Mouse (Mus musculus): ENCODE data around the gene Slmap. TPM values are rescaled to one million over a fixed set of nuclear protein-coding genes. Genes with fewer than 3 reads are reported as not detected.

Gene Slmap
- total and polyA plus RNA-seq, 3 experiments: 32.7 to 283 (median 249) TPM

DNA sequence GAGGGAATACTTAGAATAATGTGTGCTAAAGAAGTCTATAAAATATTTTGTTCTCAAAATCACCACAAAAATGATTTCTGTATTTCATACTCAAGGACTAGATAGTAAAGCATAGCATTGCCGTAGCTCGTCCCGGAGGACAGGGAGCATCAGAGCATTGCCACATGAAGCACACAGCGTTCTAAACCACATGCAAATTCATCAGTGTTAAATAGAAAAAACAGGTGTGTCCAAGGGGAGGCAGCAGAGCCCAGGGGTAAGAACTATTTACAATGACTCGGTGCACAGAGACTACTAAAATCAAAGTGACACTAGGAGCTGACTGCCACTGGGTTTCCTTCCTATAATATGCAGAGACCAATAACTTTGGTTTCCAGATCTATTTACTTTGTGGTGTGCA lies 57.0 kb downstream of the Slmap start:
- Histone ChIP-seq H3K27ac (no peak overlapping the region), H3K36me3 (ENCODE audit: control insufficient read depth, insufficient read depth, low read length) (0 out of 2 replicates have a peak, but pooled peaks cover 3% of the 10 kb centered on the region), H3K9ac (ENCODE audit: low read depth, low read length) (no peak overlapping the region), H3K79me2 (replicated peaks; ENCODE audit: control insufficient read depth, insufficient read depth, low read length) (no peaks in the 10 kb centered on the region), H3K27me3 (ENCODE audit: control insufficient read depth, insufficient read depth, low read length) (no peaks in the 10 kb centered on the region), H3K4me1 (ENCODE audit: control insufficient read depth, insufficient read depth, low read length) (no peaks in the 10 kb centered on the region), H3K4me3 (no peak overlapping the region)
- intact Hi-C loops (cut with DNase I): no loop called here
- 82% methylated on average over 5 of the region's 5 CpGs for WGBS
- DNase-seq: no peak
- TF ChIP-seq EP300 (IDR thresholded peaks at IDR 0.05; ENCODE audit: insufficient read depth, low read depth, low read length): no peak
- no peak for TF ChIP-seq POLR2A (IDR thresholded peaks at IDR 0.05; ENCODE audit: insufficient read depth, low read depth, low read length)
- no peak for TF ChIP-seq CTCF (IDR thresholded peaks at IDR 0.05)

DNA sequence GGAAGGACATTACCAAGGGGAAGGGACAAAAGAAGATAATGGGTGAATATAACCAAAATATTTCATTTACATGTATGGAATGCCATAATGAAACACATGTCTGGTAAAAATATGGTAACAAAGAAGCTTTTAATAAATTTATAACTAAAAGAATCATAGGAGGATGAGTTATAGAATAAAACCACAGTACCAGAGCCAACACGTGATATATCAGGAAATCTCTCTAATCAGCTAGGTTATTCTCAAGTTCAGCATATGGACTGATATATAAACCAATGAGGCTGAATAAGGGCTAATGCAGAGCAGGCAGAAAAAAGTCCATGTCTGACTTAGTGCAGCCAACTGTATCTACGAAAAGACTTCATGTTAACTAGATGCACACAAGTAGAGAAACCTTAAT lies 58.3 kb downstream of the Slmap start:
- Histone ChIP-seq H3K36me3 (ENCODE audit: control insufficient read depth, insufficient read depth, low read length) (0 out of 2 replicates have a peak, but pooled peaks cover 3% of the 10 kb centered on the region), H3K9ac (ENCODE audit: low read depth, low read length) (no peak overlapping the region), H3K4me1 (ENCODE audit: control insufficient read depth, insufficient read depth, low read length) (no peaks in the 10 kb centered on the region), H3K27me3 (ENCODE audit: control insufficient read depth, insufficient read depth, low read length) (no peaks in the 10 kb centered on the region), H3K4me3 (no peak overlapping the region), H3K79me2 (replicated peaks; ENCODE audit: control insufficient read depth, insufficient read depth, low read length) (no peaks in the 10 kb centered on the region), H3K27ac (no peak overlapping the region)
- no peak for DNase-seq
- intact Hi-C loops (cut with DNase I): no loop called here
- TF ChIP-seq CTCF (IDR thresholded peaks at IDR 0.05) (no peak), POLR2A (IDR thresholded peaks at IDR 0.05; ENCODE audit: insufficient read depth, low read depth, low read length) (no peak), EP300 (IDR thresholded peaks at IDR 0.05; ENCODE audit: insufficient read depth, low read depth, low read length) (no peak)
- 82% methylated on average over 2 of the region's 2 CpGs for WGBS

DNA sequence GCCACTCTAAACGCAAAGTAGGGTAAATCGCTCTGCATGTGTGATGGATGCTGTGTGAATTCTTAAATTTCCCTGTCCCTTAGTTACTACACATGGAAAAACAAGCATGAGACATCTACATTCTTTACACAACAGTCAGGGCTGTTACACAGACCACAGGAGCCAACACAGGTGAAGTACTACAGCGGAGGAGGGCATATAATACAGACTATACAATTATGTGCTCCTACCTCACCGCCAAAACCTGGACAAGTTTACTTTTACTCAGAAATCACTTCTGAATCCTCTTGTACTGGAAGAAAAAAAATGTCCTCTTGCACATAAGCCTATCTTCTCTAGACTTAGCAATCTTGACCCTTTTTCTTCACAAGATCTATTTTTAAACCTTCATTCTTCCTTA lies 66.8 kb downstream of the Slmap start:
- WGBS: 93% methylated on average over 4 of the region's 4 CpGs
- Histone ChIP-seq H3K4me3 (no peak overlapping the region), H3K36me3 (ENCODE audit: control insufficient read depth, insufficient read depth, low read length) (peaks cover 2% of the 10 kb centered on the region; the same call in 1 of the 2 replicates), H3K9ac (ENCODE audit: low read depth, low read length) (no peak overlapping the region), H3K79me2 (replicated peaks; ENCODE audit: control insufficient read depth, insufficient read depth, low read length) (peaks cover 2% of the 10 kb centered on the region; the same call in 1 of the 2 replicates), H3K27me3 (ENCODE audit: control insufficient read depth, insufficient read depth, low read length) (no peaks in the 10 kb centered on the region), H3K4me1 (ENCODE audit: control insufficient read depth, insufficient read depth, low read length) (peaks cover 4% of the 10 kb centered on the region; the same call in 1 of the 2 replicates), H3K27ac (no peak overlapping the region)
- intact Hi-C loops (cut with DNase I): loop anchor here (5.0 kb wide), 1 partner anchor 51 kb away; no protein-coding TSS in a partner anchor
- TF ChIP-seq CTCF (IDR thresholded peaks at IDR 0.05) (no peak), EP300 (IDR thresholded peaks at IDR 0.05; ENCODE audit: insufficient read depth, low read depth, low read length) (no peak), POLR2A (IDR thresholded peaks at IDR 0.05; ENCODE audit: insufficient read depth, low read depth, low read length) (no peak)
- DNase-seq: no peak

DNA sequence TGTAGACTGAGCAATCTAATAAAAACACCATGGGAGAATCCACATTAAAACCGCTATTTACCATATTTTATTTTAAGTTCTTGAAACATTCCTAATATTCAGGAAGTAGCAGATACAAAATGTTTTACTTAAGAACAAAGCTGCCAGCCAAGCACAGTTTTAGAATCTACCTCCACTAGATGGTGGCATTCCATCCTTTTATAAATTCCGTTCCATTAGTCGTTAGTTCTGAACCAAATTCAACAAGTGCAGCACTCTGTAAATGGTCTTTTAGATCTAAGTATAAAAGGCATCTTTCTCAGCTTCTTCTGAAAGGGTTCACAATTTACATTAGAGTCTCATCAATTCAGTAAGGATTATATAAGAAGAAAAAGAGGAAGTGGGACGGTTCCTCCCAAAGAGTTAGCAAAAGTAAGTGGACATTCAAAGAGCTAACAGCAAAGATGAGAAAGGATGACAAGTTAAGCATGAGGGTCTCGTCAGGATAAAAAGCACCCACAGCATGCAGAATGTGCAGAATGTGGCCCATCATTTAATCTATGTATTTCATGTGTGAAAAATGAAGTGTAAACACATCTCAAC lies 68.1 kb downstream of the Slmap start:
- TF ChIP-seq EP300 (IDR thresholded peaks at IDR 0.05; ENCODE audit: insufficient read depth, low read depth, low read length) (no peak), CTCF (IDR thresholded peaks at IDR 0.05) (peak; percentile 28; the same call in 1 of the 2 replicates), POLR2A (IDR thresholded peaks at IDR 0.05; ENCODE audit: insufficient read depth, low read depth, low read length) (no peak)
- no peak overlapping the region for H3K4me3 ChIP-seq
- intact Hi-C loops (cut with DNase I): loop anchor here (5.0 kb wide), 1 partner anchor 49 kb away; no protein-coding TSS in a partner anchor
- no peak overlapping the region for H3K9ac ChIP-seq (ENCODE audit: low read depth, low read length)
- no peak for DNase-seq
- peaks cover 4% of the 10 kb centered on the region; the same call in 1 of the 2 replicates for H3K79me2 ChIP-seq (replicated peaks; ENCODE audit: control insufficient read depth, insufficient read depth, low read length)
- no peak overlapping the region for H3K27ac ChIP-seq
- H3K27me3 ChIP-seq (ENCODE audit: control insufficient read depth, insufficient read depth, low read length): no peaks in the 10 kb centered on the region
- peaks cover 4% of the 10 kb centered on the region; the same call in 1 of the 2 replicates for H3K4me1 ChIP-seq (ENCODE audit: control insufficient read depth, insufficient read depth, low read length)
- 69% methylated on average over 5 of the region's 5 CpGs for whole genome bisulfite sequencing
- H3K36me3 ChIP-seq (ENCODE audit: control insufficient read depth, insufficient read depth, low read length): peaks cover 4% of the 10 kb centered on the region; the same call in 1 of the 2 replicates

DNA sequence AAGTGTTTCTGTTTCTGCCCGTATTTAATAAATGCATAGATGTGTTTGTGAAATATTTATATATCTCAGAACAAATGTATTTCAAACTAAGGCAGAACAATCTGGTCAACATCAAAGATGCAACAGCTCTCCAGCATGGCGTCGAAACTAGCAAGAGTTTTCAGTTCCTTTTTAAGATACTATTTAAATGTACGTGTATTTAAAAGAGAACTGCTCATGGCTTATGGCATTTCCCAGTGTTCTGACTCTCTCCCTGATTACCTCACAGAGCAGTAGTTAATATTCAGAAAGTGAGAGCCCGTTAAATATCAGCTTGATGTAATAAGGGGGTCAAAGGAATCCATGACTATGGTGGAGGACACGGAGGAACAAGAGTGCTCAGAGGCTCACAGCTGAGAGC lies 68.8 kb downstream of the Slmap start:
- peaks cover 3% of the 10 kb centered on the region; the same call in 1 of the 2 replicates for H3K79me2 ChIP-seq (replicated peaks; ENCODE audit: control insufficient read depth, insufficient read depth, low read length)
- H3K36me3 ChIP-seq (ENCODE audit: control insufficient read depth, insufficient read depth, low read length): peaks cover 4% of the 10 kb centered on the region; the same call in 1 of the 2 replicates
- peaks cover 4% of the 10 kb centered on the region; the same call in 1 of the 2 replicates for H3K4me1 ChIP-seq (ENCODE audit: control insufficient read depth, insufficient read depth, low read length)
- intact Hi-C loops (cut with DNase I): loop anchor here (5.0 kb wide), 1 partner anchor 49 kb away; no protein-coding TSS in a partner anchor
- WGBS: 76% methylated on average over 6 of the region's 6 CpGs
- H3K27me3 ChIP-seq (ENCODE audit: control insufficient read depth, insufficient read depth, low read length): no peaks in the 10 kb centered on the region
- no peak for DNase-seq
- H3K27ac ChIP-seq: no peak overlapping the region
- no peak overlapping the region for H3K9ac ChIP-seq (ENCODE audit: low read depth, low read length)
- TF ChIP-seq CTCF (IDR thresholded peaks at IDR 0.05): no peak
- TF ChIP-seq POLR2A (IDR thresholded peaks at IDR 0.05; ENCODE audit: insufficient read depth, low read depth, low read length): no peak
- TF ChIP-seq EP300 (IDR thresholded peaks at IDR 0.05; ENCODE audit: insufficient read depth, low read depth, low read length): no peak
- H3K4me3 ChIP-seq: no peak overlapping the region

DNA sequence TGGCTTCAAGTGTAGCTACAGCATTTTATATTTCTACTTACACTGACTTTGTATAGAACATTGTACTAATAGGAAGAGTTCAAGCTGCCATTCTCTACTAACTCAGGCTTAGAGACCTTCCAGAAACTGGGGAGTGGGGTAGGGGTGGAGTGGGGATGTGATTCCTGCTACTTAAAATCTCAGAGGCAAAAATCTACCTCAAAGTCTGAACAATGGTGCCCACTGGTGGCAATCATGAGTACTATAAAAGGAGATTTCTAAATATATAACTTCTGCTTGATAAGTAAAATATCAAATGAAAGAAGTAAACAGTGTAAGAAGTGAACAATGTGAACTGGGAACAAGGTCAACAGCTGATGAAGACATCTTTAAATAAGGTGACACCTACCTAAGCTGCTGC lies 75.2 kb downstream of the Slmap start:
- H3K27me3 ChIP-seq (ENCODE audit: control insufficient read depth, insufficient read depth, low read length): no peaks in the 10 kb centered on the region
- no peaks in the 10 kb centered on the region for H3K4me1 ChIP-seq (ENCODE audit: control insufficient read depth, insufficient read depth, low read length)
- no peak for DNase-seq
- no peak for TF ChIP-seq EP300 (IDR thresholded peaks at IDR 0.05; ENCODE audit: insufficient read depth, low read depth, low read length)
- peak; percentile 81 for TF ChIP-seq CTCF (IDR thresholded peaks at IDR 0.05)
- TF ChIP-seq POLR2A (IDR thresholded peaks at IDR 0.05; ENCODE audit: insufficient read depth, low read depth, low read length): no peak
- no peak overlapping the region for H3K9ac ChIP-seq (ENCODE audit: low read depth, low read length)
- H3K27ac ChIP-seq: no peak overlapping the region
- H3K79me2 ChIP-seq (replicated peaks; ENCODE audit: control insufficient read depth, insufficient read depth, low read length): 0 out of 2 replicates have a peak, but pooled peaks cover 1% of the 10 kb centered on the region
- peaks cover 5% of the 10 kb centered on the region for H3K36me3 ChIP-seq (ENCODE audit: control insufficient read depth, insufficient read depth, low read length)
- H3K4me3 ChIP-seq: no peak overlapping the region
- intact Hi-C loops (cut with DNase I): loop anchor here (2.0 kb wide), 1 partner anchor 83 kb away; no protein-coding TSS in a partner anchor

Measured in heart, adult 2 months (tissue).